Mouse (Mus musculus) testis, postnatal 10 days (tissue): ENCODE measurements at regions not wholly inside any gene's neighbourhood (a gene's known extent, or its start where the extent isn't known, plus 50 kb on each side); places are given as distances from the start of the nearest gene placed in this dataset.
A peak's percentile ranks its signal among the peaks of the same experiment; 100 is the strongest.

Experiments
- DNase-seq: peaks from one replicate; pipeline ENCODE4 v3.0.0; 2021; ENCODE audit warnings: low spot score

DNA sequence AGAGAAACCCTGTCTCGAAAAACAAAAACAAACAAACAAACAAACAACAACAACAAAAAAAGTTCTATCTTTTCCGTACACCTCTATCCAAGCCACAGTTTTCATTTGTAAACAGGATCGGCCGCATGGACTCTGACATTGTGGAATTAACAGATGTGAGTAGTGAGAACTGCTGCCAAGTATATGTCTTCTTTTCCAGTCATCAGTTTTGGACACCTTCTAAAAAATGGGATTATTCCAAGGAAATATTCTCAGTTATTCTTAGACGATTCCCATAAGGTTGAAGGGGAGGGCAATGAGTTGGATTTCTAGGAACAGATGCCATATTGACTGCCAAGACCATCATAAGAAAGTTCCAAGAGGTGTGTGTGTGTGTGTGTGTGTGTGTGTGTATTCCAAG is 891.2 kb upstream of the Lrrc6 start:
- no peak for DNase-seq

GRCm38 (mm10) chr15:67388514-67388913 is 887.8 kb upstream of the Lrrc6 start:
- DNase-seq = no peak

- no peak for DNase-seq
Measured at GRCm38 (mm10) chr15:67386896-67387295, 886.2 kb upstream of the Lrrc6 start.

DNA sequence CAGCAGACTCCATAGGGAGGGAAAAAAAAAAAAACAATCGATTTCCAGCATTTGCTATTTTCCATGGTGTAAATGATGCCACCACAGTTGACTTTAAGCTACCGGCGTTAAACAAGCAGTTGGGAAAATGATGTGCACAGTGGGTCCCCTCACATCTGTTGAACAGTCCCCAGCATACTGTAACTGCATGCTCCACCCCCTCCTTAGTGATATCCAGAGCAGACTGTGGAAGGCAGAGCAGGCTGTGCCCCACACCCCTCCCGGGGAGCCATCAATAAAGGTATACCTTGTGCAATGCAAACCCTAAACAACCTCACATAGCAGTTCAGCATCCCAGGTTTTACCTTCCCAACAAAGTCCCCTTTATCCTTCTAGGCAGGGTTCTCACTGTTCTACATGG is 872.9 kb upstream of the Lrrc6 start:
- DNase-seq = no peak

GRCm38 (mm10) chr15:67373030-67373429 is 872.3 kb upstream of the Lrrc6 start:
- no peak for DNase-seq

- DNase-seq = peak; percentile 44
Measured at GRCm38 (mm10) chr15:67364099-67364756, 863.5 kb upstream of the Lrrc6 start.

DNA sequence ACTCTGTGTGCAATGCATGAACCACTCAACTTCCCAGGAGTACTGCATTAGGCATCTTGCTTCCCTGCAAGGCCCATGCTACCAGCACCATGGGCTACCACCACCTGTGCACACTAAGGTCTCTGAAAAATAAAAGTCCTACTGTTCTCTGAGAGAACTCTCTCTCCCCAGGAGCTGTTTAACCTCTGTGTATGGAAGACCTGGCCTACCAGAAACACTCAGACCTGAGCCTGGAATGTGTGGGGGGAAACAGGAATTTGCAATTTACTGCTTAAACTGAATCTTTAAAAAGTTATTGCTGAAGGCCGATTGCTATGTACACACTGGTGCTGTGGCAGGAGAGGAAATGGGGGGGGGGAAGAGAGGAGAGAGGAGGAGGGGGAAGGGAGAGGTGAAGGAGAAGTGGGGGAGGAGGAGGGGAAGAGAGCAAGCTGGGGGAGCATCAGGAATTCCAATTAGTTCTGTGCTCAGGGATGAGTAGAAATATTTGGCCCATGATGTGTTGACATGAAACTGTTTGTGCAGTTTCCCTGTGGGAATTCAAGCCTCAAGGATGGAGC is 860.4 kb upstream of the Lrrc6 start:
- DNase-seq = no peak

DNA sequence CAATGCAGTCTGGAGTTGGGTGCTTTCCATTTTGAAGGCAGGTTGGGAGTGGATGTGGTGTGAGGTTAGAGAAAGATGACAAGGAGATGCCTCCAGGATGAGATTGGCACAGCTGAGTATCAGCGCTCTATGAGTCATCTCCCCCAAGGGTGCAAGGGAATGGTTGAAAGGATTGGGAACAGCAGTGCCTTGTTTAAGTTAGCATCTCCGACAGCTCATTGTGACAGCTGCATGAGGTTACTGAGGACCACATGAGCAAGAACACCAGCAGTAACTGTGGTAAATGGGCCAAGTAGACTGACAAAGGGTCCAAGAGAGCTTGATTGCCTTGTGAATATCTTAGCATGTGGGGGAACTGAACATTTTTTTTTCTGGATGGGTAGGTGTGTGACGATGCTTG is 857.2 kb upstream of the Lrrc6 start:
- no peak for DNase-seq

DNA sequence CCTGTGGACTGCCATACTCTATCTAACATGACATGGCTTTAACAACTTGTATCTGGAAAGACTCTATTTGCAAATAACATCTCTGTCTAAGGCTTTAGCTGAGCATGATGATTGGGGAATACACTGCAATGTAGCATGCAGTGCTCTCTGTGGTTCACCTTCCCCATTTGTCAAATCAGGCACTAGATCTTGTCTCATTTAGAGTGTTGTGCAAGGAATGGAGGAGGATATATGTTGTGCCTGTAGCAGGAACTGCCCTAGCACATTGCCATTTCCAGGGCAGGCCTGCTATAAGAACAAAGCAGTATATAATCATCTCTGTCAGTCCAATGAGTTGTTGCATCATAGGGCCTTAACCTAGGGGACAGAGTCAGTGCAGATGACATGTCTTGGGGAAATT is 854.6 kb upstream of the Lrrc6 start:
- no peak for DNase-seq

- no peak for DNase-seq
Measured at GRCm38 (mm10) chr15:67354598-67355159, 854.0 kb upstream of the Lrrc6 start.

- no peak for DNase-seq
Measured at GRCm38 (mm10) chr15:67349501-67349900, 848.8 kb upstream of the Lrrc6 start.

- no peak for DNase-seq
Measured at GRCm38 (mm10) chr15:67345179-67346148, 844.8 kb upstream of the Lrrc6 start.

GRCm38 (mm10) chr15:67342050-67342449 is 841.3 kb upstream of the Lrrc6 start:
- DNase-seq = no peak

GRCm38 (mm10) chr15:67337040-67337395 is 836.3 kb upstream of the Lrrc6 start:
- DNase-seq = no peak

DNA sequence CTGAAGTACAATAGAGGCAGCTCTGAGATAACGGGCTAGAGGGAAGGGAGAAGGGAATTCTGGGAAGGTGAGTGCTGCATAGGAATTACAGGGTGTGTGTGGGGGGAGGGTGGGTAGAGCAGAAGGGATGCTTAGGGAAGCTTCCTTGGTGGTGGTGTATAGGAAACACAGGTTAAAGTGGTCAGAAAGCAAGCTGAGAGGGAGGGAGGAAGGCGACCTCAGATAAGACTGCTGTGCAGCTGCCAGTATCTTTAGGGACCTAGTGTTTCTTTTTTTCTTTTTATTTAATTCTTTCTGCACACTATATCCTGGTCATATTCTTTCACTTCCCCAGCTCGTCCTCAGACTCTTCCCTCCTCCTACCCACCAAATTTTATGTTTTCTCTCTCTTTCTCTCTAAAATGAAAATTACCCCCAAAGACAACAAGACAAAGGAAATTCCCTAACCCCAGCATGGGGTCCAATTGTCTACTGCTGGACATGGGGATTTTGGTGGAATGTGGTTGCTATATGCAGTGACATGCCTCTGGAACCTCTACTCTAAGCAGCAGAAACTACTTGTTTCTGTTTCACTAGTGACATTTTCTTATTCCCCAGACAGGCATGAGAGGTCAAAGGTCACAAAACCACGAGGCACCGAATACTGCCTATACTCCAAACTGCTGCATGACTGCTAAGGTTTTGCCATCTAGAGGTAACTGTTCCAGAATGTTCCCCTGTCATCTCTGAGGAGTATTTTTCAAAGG is 835.8 kb upstream of the Lrrc6 start:
- no peak for DNase-seq

DNA sequence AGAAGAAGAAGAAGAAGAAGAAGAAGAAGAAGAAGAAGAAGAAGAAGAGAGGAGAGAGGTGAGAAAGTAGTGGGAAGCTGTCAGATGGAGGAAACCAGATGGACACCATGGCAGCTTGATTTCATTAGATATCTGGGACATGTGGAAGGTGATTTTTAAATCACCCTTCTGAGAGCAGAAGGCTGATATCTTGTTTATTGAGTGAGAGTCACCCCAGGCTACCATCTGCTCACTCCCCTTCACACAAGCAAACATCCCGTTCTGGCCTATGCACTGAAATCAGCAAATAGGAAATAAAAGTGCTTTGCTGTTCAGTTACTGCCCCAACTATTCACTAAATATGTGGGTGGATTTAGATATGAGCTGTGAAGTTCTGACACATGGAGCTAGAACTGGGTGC is 831.8 kb upstream of the Lrrc6 start:
- no peak for DNase-seq

DNA sequence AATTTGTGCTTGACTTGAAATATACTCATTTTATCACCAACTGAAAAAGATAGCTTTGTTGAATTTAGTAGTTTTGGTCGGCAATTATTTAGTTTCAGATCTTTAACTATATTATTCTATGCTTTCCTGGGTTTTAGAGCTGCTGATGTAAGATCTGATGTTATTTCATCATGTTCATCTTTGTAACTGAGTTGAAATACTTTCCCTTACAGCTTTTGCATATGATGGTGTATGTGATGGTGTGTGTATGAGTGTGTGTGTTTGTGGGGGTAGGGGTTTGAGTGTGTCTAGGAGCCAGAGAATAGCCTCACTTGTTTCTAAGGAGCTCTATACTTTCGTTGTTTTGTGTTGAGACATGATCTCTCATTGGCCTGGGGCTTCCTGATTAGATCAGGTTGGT is 819.6 kb upstream of the Lrrc6 start:
- no peak for DNase-seq

GRCm38 (mm10) chr15:67315202-67315601 is 814.5 kb upstream of the Lrrc6 start:
- no peak for DNase-seq

DNA sequence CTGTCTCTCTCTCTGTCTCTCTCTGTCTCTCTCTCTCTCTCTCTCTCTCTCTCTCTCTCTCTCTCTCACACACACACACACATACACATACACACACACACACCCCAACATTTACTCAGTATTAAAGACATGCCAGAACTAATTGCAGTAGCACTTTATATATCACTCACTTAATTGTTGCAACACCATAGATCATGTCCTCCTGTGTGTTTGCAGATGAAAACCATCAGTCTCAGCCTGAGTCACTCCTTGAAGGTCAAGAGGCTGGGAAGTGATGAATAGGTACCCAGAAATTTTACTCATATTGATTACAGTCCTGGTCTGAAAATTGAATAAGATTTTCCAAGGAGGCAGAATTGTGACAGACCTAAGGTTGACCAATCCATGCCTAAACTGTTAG is 812.9 kb upstream of the Lrrc6 start:
- DNase-seq = no peak

DNA sequence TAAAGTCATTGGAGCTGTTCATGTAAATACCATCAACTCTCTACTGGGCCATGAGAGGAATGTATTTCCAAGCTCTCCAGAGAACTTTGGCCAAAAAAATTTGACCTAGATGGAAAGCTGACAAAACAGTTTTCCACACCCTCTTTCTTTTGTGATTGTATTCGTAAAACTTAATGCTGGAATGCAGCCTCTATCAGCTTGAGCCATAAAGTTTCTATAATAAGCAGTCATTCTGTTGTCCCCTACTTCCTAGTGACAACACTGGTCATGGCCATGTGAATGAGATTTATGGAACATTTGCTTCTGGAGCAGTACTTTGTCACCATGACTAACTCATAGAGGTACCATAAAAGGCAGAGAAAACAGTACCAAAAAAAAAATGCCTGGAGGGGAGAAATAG is 805.0 kb upstream of the Lrrc6 start:
- no peak for DNase-seq

DNA sequence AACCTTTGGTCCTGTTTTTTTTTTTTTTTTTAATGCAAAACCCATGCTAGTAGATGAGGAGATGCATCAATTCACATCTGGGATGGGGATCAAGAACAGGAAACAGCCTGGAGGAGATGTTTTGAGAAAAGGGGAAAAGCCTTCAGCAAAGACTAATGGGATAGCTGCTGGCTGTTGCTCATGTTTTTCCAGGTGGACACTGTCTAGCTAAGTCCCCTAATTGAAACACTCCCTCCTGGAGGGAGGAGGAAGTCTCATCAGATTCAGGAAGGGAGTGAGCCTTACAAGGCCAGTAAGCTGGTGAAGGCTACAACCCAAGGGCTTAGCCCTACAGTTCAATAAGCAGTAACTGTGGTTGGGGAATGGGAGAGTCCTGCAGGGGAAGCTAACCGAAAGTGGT is 803.1 kb upstream of the Lrrc6 start:
- no peak for DNase-seq

DNA sequence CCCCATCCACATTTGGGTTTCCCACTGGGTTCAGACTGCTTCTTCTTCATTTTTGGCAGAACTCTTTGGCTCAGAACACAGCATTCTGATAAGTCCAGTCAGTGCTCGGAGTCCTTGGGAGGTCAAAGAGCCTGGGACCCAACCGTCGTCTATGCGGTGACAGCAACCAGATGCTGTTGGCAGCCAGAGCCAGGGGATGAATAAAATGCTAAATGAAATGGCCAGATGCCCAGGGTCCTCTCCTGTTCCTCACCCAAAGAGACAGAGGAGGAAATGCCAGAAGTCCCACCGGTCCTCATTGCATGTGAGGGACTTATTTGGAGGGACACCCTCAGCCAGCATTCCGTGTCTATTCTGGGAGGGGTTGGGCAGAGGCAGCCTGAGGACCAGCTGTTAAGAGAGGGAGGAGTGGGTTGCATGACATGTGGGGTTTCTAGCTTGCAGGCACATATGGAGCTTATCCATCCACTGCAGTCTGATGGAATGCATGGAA is 801.2 kb upstream of the Lrrc6 start:
- DNase-seq = peak; percentile 52
